In genomic region chr4:148463208-148463960, GRCm38 (mm10) we compare ENCODE assay signal across 9 mouse cellular contexts. TPM values are rescaled to one million over a fixed set of nuclear protein-coding genes. Genes with fewer than 3 reads are reported as not detected.
DNase-seq lines count a peak whose midpoint lies in the region; ATAC-seq and TF ChIP-seq lines count a peak whose summit lies in the region.
"Had no signal": no experiment of that assay in that cellular context is flagged by ENCODE, and none has a peak within 500 bp of the region (broad histone marks: within the 10 kb centered on the region; RNA-seq: fewer than 3 reads in every experiment).

No protein-coding gene starts in this region.

- no peak overlapping the region for H3K4me2 ChIP-seq in kidney, embryonic 15.5 days
- no peak overlapping the region for H3K4me2 ChIP-seq in hindbrain, postnatal 0 days (ENCODE audit: low read depth, low read length)
- no peak overlapping the region for H3K4me2 ChIP-seq in lung, embryonic 15.5 days
- H3K4me2 ChIP-seq: embryonic facial prominence, embryonic 12.5 days; limb, embryonic 12.5 days had no signal

- peak; percentile 52 for DNase-seq in kidney, postnatal 10 days
- peak; percentile 59 for DNase-seq in MEL (ENCODE audit: low read depth, low spot score)
- peak; percentile 65 to 80 for DNase-seq in cerebellum, adult 2 months
- peak; percentile 70 for DNase-seq in hindbrain, postnatal 0 days (ENCODE audit: low spot score)
- no peak for DNase-seq in spleen, postnatal 14 days (ENCODE audit: low spot score in 2 of 2)

- H3K9ac ChIP-seq in kidney, embryonic 15.5 days, result no peak overlapping the region
- no peak overlapping the region for H3K9ac ChIP-seq in MEL (ENCODE audit: control insufficient read depth, low read depth, low read length, poor library complexity, severe bottlenecking)
- no peak overlapping the region for H3K9ac ChIP-seq in hindbrain, postnatal 0 days (replicated peaks; ENCODE audit: low read length)
- H3K9ac ChIP-seq in lung, embryonic 15.5 days, result no peak overlapping the region
- H3K9ac ChIP-seq: embryonic facial prominence, embryonic 12.5 days; limb, embryonic 12.5 days had no signal

- H3K79me2 ChIP-seq in MEL (ENCODE audit: control insufficient read depth, insufficient read depth, low read length, poor library complexity), result no peaks in the 10 kb centered on the region

- no peak for TF ChIP-seq POLR2A in MEL (IDR thresholded peaks at IDR 0.05; ENCODE audit: control insufficient read depth in 1 of 2, insufficient read depth in 1 of 2, low read depth in 1 of 2, low read length in 2 of 2, poor library complexity in 1 of 2)
- TF ChIP-seq POLR2A in cerebellum, adult 2 months (IDR thresholded peaks at IDR 0.05; ENCODE audit: borderline replicate concordance, insufficient read depth, low read length), result no peak

- 78% methylated on average over 14 of the region's 14 CpGs for WGBS in kidney, embryonic 15.5 days
- WGBS in cerebellum, adult 2 months, result 14% methylated on average over 14 of the region's 14 CpGs
- WGBS in hindbrain, postnatal 0 days, result 49% methylated on average over 14 of the region's 14 CpGs
- 69% methylated on average over 14 of the region's 14 CpGs for WGBS in lung, embryonic 15.5 days

- peak; percentile 18 for TF ChIP-seq RAD21 in MEL (IDR thresholded peaks at IDR 0.05; ENCODE audit: low read depth, low read length)

- ATAC-seq in kidney, embryonic 15.5 days (replicated peaks; ENCODE audit: low FRiP score), result no peak; the same call in 1 of the 2 replicates
- ATAC-seq in hindbrain, postnatal 0 days, result peak; percentile 39; the same call in 1 of the 2 replicates
- ATAC-seq in lung, embryonic 15.5 days (ENCODE audit: borderline replicate concordance, extremely low read depth, low FRiP score, low TSS enrichment), result peak; percentile 61; the same call in 1 of the 2 replicates

- no peak overlapping the region for H3K4me3 ChIP-seq in kidney, embryonic 15.5 days (replicated peaks)
- H3K4me3 ChIP-seq in MEL (ENCODE audit: control insufficient read depth in 1 of 2, insufficient read depth in 1 of 2, low read depth in 2 of 2, low read length in 2 of 2), result no peak overlapping the region
- H3K4me3 ChIP-seq in cerebellum, adult 2 months (replicated peaks; ENCODE audit: insufficient read depth, low read depth, low read length), result no peak overlapping the region
- no peak overlapping the region for H3K4me3 ChIP-seq in hindbrain, postnatal 0 days (ENCODE audit: low read length)
- H3K4me3 ChIP-seq in lung, embryonic 15.5 days, result no peak overlapping the region
- H3K4me3 ChIP-seq: embryonic facial prominence, embryonic 12.5 days; limb, embryonic 12.5 days had no signal

- no peaks in the 10 kb centered on the region for H3K4me1 ChIP-seq in kidney, embryonic 15.5 days
- H3K4me1 ChIP-seq in MEL (ENCODE audit: control insufficient read depth in 1 of 2, insufficient read depth in 2 of 2, low read length in 2 of 2), result no peaks in the 10 kb centered on the region
- H3K4me1 ChIP-seq in cerebellum, adult 2 months (ENCODE audit: control insufficient read depth, insufficient read depth, low read length), result peaks cover 12% of the 10 kb centered on the region
- H3K4me1 ChIP-seq in hindbrain, postnatal 0 days (ENCODE audit: insufficient read depth, low read length), result no peaks in the 10 kb centered on the region
- H3K4me1 ChIP-seq in lung, embryonic 15.5 days, result no peaks in the 10 kb centered on the region
- H3K4me1 ChIP-seq: embryonic facial prominence, embryonic 12.5 days; limb, embryonic 12.5 days had no signal

- TF ChIP-seq EP300 in MEL (IDR thresholded peaks at IDR 0.05; ENCODE audit: low read depth in 1 of 2, low read length in 2 of 2), result no peak

- H3K27me3 ChIP-seq in kidney, embryonic 15.5 days, result no peaks in the 10 kb centered on the region
- no peaks in the 10 kb centered on the region for H3K27me3 ChIP-seq in MEL (ENCODE audit: control insufficient read depth in 1 of 2, insufficient read depth in 2 of 2, low read length in 2 of 2)
- H3K27me3 ChIP-seq in cerebellum, adult 2 months (ENCODE audit: control insufficient read depth, insufficient read depth, low read length), result no peaks in the 10 kb centered on the region
- no peaks in the 10 kb centered on the region for H3K27me3 ChIP-seq in hindbrain, postnatal 0 days (ENCODE audit: insufficient read depth, low read length)
- H3K27me3 ChIP-seq in lung, embryonic 15.5 days, result no peaks in the 10 kb centered on the region
- H3K27me3 ChIP-seq: embryonic facial prominence, embryonic 12.5 days; limb, embryonic 12.5 days had no signal

- H3K27ac ChIP-seq in kidney, embryonic 15.5 days, result no peak overlapping the region
- H3K27ac ChIP-seq in MEL (ENCODE audit: control insufficient read depth, low read depth, low read length), result no peak overlapping the region
- H3K27ac ChIP-seq in cerebellum, adult 2 months (ENCODE audit: insufficient read depth, low read length), result no peak overlapping the region
- no peak overlapping the region for H3K27ac ChIP-seq in hindbrain, postnatal 0 days
- H3K27ac ChIP-seq in lung, embryonic 15.5 days, result no peak overlapping the region
- H3K27ac ChIP-seq: embryonic facial prominence, embryonic 12.5 days; limb, embryonic 12.5 days had no signal

- H3K9me3 ChIP-seq in kidney, embryonic 15.5 days (replicated peaks), result no peaks in the 10 kb centered on the region
- no peaks in the 10 kb centered on the region for H3K9me3 ChIP-seq in MEL (replicated peaks; ENCODE audit: insufficient read depth, low read length)
- no peaks in the 10 kb centered on the region for H3K9me3 ChIP-seq in hindbrain, postnatal 0 days (ENCODE audit: low read length)
- H3K9me3 ChIP-seq in lung, embryonic 15.5 days, result no peaks in the 10 kb centered on the region
- H3K9me3 ChIP-seq: embryonic facial prominence, embryonic 12.5 days; limb, embryonic 12.5 days had no signal

- TF ChIP-seq CTCF in MEL (IDR thresholded peaks at IDR 0.05 in 2 of 3, conservative IDR thresholded peaks at IDR 0.05 in 1 of 3; ENCODE audit: control insufficient read depth in 1 of 3, insufficient read depth in 1 of 3, low read depth in 2 of 3, low read length in 3 of 3, poor library complexity in 1 of 3, severe bottlenecking in 1 of 3), result peak; percentile 33 to 55 (median 48)
- peak; percentile 62; the same call in 1 of the 2 replicates for TF ChIP-seq CTCF in cerebellum, adult 2 months (IDR thresholded peaks at IDR 0.05; ENCODE audit: borderline replicate concordance, insufficient read depth, low read depth, low read length)
- peak; percentile 74 for TF ChIP-seq CTCF in hindbrain, postnatal 0 days (IDR thresholded peaks at IDR 0.05; ENCODE audit: low read depth)

- peaks cover 100% of the 10 kb centered on the region for H3K36me3 ChIP-seq in kidney, embryonic 15.5 days
- no peaks in the 10 kb centered on the region; a peak in 1 of 4 replicates for H3K36me3 ChIP-seq in MEL (ENCODE audit: control insufficient read depth in 1 of 2, insufficient read depth in 2 of 2, low read length in 2 of 2)
- peaks cover 72% of the 10 kb centered on the region for H3K36me3 ChIP-seq in hindbrain, postnatal 0 days (ENCODE audit: insufficient read depth, low read length)
- peaks cover 86% of the 10 kb centered on the region for H3K36me3 ChIP-seq in lung, embryonic 15.5 days

TF ChIP-seq in MEL, 35 proteins besides CTCF, POLR2A, EP300 and RAD21:
- TF ChIP-seq MAX (IDR thresholded peaks at IDR 0.05; ENCODE audit: low read length) (no peak), SMC3 (IDR thresholded peaks at IDR 0.05; ENCODE audit: low read depth, low read length) (peak; percentile 32; the same call in 1 of the 2 replicates), BHLHE40 (IDR thresholded peaks at IDR 0.05; ENCODE audit: borderline replicate concordance, low read depth, low read length) (no peak), UBTF (IDR thresholded peaks at IDR 0.05; ENCODE audit: borderline replicate concordance, insufficient read depth, low read depth, low read length) (no peak), MAZ (IDR thresholded peaks at IDR 0.05; ENCODE audit: low read depth, low read length) (no peak), TBP (IDR thresholded peaks at IDR 0.05; ENCODE audit: low read depth, low read length) (no peak), CHD1 (IDR thresholded peaks at IDR 0.05; ENCODE audit: low read depth, low read length) (no peak)

RNA-seq across cellular contexts. Expression of gene Mtor, which starts 15.0 kb away (rescaled TPM):
- 19.5 and 20.0 TPM in 2 replicates for polyA plus RNA-seq in kidney, embryonic 15.5 days (2015; fragmentation: Nextera tagmentation; extraction: Ambion mirVana)
- 23.0 and 23.9 TPM in 2 replicates for total RNA-seq in MEL (2012; rRNA removed)
- polyA plus RNA-seq in MEL (2012; ENCODE audit: insufficient read depth in 1 of 2, insufficient read length in 2 of 2, low read depth in 1 of 2, low replicate concordance in 2 of 2, missing spikeins in 1 of 2), result 10 to 100 TPM in 1 of 2 experiments, not detected in 1; 35.2 TPM
- polyA plus RNA-seq in cerebellum, adult 2 months (2012; rRNA removed), result 36.3 and 42.7 TPM in 2 replicates
- total RNA-seq in hindbrain, postnatal 0 days (2014; rRNA removed), result 56.0 and 58.2 TPM in 2 replicates
- polyA plus RNA-seq in hindbrain, postnatal 0 days (2015; fragmentation: Nextera tagmentation; extraction: Ambion mirVana), result 29.2 and 29.9 TPM in 2 replicates
- polyA plus RNA-seq in lung, embryonic 15.5 days (2015; fragmentation: Nextera tagmentation; extraction: Ambion mirVana), result 13.7 and 13.8 TPM in 2 replicates

RNA-seq across cellular contexts. Expression of gene Ubiad1, which starts 18.8 kb away (rescaled TPM):
- 24.9 and 26.8 TPM in 2 replicates for polyA plus RNA-seq in kidney, embryonic 15.5 days (2015; fragmentation: Nextera tagmentation; extraction: Ambion mirVana)
- total RNA-seq in MEL (2012; rRNA removed), result 17.1 and 19.4 TPM in 2 replicates
- polyA plus RNA-seq in MEL (2012; ENCODE audit: insufficient read depth in 1 of 2, insufficient read length in 2 of 2, low read depth in 1 of 2, low replicate concordance in 2 of 2, missing spikeins in 1 of 2), result 10 to 100 TPM in 1 of 2 experiments, not detected in 1; 24.3 TPM
- 11.2 and 12.9 TPM in 2 replicates for polyA plus RNA-seq in cerebellum, adult 2 months (2012; rRNA removed)
- 22.2 and 25.8 TPM in 2 replicates for total RNA-seq in hindbrain, postnatal 0 days (2014; rRNA removed)
- polyA plus RNA-seq in hindbrain, postnatal 0 days (2015; fragmentation: Nextera tagmentation; extraction: Ambion mirVana), result 12.8 and 13.1 TPM in 2 replicates
- 22.4 and 25.5 TPM in 2 replicates for polyA plus RNA-seq in lung, embryonic 15.5 days (2015; fragmentation: Nextera tagmentation; extraction: Ambion mirVana)

RNA-seq across cellular contexts. Expression of gene Angptl7, which starts 36.9 kb away (rescaled TPM):
- 1.4 and 3.8 TPM in 2 replicates for polyA plus RNA-seq in kidney, embryonic 15.5 days (2015; fragmentation: Nextera tagmentation; extraction: Ambion mirVana)
- total RNA-seq in MEL (2012; rRNA removed), result not detected in 2 replicates
- not detected for polyA plus RNA-seq in MEL (2012; ENCODE audit: insufficient read depth in 1 of 2, insufficient read length in 2 of 2, low read depth in 1 of 2, low replicate concordance in 2 of 2, missing spikeins in 1 of 2)
- 0.10 and 0.13 TPM in 2 replicates for polyA plus RNA-seq in cerebellum, adult 2 months (2012; rRNA removed)
- 0.21 TPM in 1 of 2 replicates, not detected in the other for total RNA-seq in hindbrain, postnatal 0 days (2014; rRNA removed)
- 0.31 and 0.44 TPM in 2 replicates for polyA plus RNA-seq in hindbrain, postnatal 0 days (2015; fragmentation: Nextera tagmentation; extraction: Ambion mirVana)
- polyA plus RNA-seq in lung, embryonic 15.5 days (2015; fragmentation: Nextera tagmentation; extraction: Ambion mirVana), result 1.8 and 3.7 TPM in 2 replicates

Comparison
In these comparisons a context has a peak if more than half of its experiments do, and no peak if none do; other contexts are left out.
1. DNase-seq: peak in kidney, postnatal 10 days (single experiment), MEL (single experiment), cerebellum, adult 2 months (2 of 2) and hindbrain, postnatal 0 days (single experiment); none in spleen, postnatal 14 days (0 of 2).
2. Peak in every context shown above with its lines, with median percentiles within 50 percentile points of each other: CTCF ChIP-seq.